Mouse (Mus musculus): ENCODE measurements around the gene Gm17606.
A peak's percentile ranks its signal among the peaks of the same experiment; 100 is the strongest.

Gm17606 gene

DNA sequence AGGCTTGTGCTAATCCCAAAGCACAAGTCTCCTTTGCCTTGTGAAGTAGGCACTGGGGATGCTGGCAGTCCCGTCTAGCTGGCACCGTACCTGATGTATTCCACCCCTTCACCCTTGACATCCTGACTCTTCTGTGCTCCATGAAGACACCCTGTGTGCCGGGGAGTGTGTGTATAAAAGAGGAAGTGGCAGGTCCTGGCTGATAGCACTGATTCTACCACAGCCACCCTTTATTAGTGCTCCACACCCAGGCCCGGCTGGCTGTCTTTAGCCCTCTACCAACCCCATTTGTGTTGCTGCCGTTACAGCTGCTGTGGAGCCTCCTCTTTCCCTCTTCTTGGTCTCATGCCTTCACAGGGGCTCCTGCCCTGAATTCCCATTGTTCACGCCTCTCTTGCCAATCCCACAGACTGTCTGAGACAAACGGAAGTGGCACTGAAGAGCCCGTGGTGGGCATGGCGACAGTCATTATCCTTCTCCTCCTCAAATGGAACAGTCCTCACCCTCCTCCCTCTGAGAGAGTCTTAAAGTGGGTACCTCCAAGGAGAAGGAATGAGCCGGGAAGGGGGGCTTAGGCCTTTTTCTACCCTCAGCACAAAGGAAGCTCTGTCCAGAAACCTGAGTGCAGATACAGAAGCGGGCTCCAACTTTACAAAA is 10.0 kb upstream of the Gm17606 start:
- TF ChIP-seq POU5F1 (IDR thresholded peaks at IDR 0.05; ENCODE audit: borderline replicate concordance, low read length) (no peak), NANOG (IDR thresholded peaks at IDR 0.05; ENCODE audit: borderline replicate concordance, low read length) (no peak), CTCF (conservative IDR thresholded peaks at IDR 0.05; ENCODE audit: low read length) (no peak)

DNA sequence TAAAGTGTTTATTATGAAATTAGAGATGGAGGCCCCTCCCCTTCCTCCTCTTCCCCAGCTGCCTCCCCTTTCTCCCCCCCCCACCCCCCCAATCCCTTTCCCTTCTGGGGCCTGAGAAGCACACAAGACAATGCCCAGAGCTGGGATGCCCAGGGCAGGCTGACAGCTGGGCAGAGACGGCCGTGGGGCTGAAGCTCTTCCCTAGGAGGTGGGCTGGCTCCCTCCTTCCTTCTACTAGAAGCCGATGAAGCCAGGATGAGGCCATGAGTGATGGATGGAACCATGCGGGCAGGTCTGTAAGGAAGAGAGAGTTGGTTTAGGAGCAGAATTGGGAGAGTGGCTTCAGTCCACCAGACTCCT is 9.5 kb upstream of the Gm17606 start:
- Histone ChIP-seq H3K27me3 (ENCODE audit: insufficient read depth, low read length) (peaks cover 51% of the 10 kb centered on the region), H3K4me1 (replicated peaks; ENCODE audit: low read depth, low read length) (peaks cover 23% of the 10 kb centered on the region), H3K36me3 (ENCODE audit: insufficient read depth, low read length) (no peaks in the 10 kb centered on the region), H3K9me3 (ENCODE audit: low read length) (no peaks in the 10 kb centered on the region), H3K4me3 (replicated peaks; ENCODE audit: low read length) (peak overlapping the region; percentile 84; the same call in 1 of the 2 replicates)
- TF ChIP-seq CTCF (conservative IDR thresholded peaks at IDR 0.05; ENCODE audit: low read length) (no peak), POU5F1 (IDR thresholded peaks at IDR 0.05; ENCODE audit: borderline replicate concordance, low read length) (no peak), NANOG (IDR thresholded peaks at IDR 0.05; ENCODE audit: borderline replicate concordance, low read length) (no peak)

More for the DNA sequence above, 10.0 kb upstream of the Gm17606 start:
- Histone ChIP-seq H3K4me3 (replicated peaks; ENCODE audit: low read length) (no peak overlapping the region), H3K27me3 (ENCODE audit: insufficient read depth, low read length) (peaks cover 56% of the 10 kb centered on the region), H3K9me3 (ENCODE audit: low read length) (no peaks in the 10 kb centered on the region), H3K4me1 (replicated peaks; ENCODE audit: low read depth, low read length) (peaks cover 23% of the 10 kb centered on the region), H3K36me3 (ENCODE audit: insufficient read depth, low read length) (no peaks in the 10 kb centered on the region)

DNA sequence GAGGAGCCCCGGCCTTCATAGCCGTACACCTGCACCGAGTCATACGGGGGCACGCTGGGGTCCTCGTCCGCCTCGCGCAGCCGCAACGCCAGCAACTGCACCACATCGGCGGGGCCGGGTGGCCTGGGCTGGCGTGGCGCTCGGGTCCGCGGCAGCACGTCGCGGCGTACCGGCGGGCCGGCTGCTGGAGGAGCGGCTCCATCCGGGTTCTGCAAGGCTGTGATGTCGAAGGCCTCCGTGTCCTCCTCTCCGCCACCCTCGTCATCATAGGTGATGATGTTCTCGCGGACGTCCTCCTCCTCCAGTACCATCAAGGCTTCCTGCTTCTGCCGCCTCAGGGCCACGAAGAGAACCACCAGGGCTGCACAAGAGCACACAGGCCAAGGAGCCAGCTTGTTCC is 8.5 kb upstream of the Gm17606 start:
- Histone ChIP-seq H3K9me3 (ENCODE audit: low read length) (no peaks in the 10 kb centered on the region), H3K4me1 (replicated peaks; ENCODE audit: low read depth, low read length) (peaks cover 28% of the 10 kb centered on the region), H3K4me3 (replicated peaks; ENCODE audit: low read length) (peak overlapping the region; percentile 84), H3K27me3 (ENCODE audit: insufficient read depth, low read length) (peaks cover 41% of the 10 kb centered on the region), H3K36me3 (ENCODE audit: insufficient read depth, low read length) (no peaks in the 10 kb centered on the region)
- no peak for TF ChIP-seq NANOG (IDR thresholded peaks at IDR 0.05; ENCODE audit: borderline replicate concordance, low read length)
- no peak for TF ChIP-seq POU5F1 (IDR thresholded peaks at IDR 0.05; ENCODE audit: borderline replicate concordance, low read length)
- no peak for TF ChIP-seq CTCF (conservative IDR thresholded peaks at IDR 0.05; ENCODE audit: low read length)

DNA sequence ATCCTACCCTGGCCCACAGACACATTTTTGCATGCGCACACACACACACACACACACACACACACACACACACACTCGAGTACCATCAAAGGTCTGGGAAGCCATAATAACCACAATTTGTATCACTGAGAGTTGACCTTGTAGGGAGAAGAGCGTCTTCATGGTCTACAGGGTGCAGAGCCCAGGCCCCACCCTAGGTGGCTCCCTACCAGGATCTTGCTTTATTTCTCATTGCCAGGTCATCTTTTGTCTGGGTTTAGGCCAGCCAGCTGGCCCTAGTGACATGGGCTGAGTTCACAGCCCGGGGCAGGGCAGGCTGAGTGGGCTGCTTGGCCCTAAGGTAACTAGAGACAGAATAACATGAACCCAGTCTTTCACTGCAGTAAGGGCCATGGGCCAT is 6.6 kb upstream of the Gm17606 start:
- no peaks in the 10 kb centered on the region for H3K9me3 ChIP-seq (ENCODE audit: low read length)
- H3K27me3 ChIP-seq (ENCODE audit: insufficient read depth, low read length) = peaks cover 44% of the 10 kb centered on the region
- no peak overlapping the region for H3K4me3 ChIP-seq (replicated peaks; ENCODE audit: low read length)
- H3K36me3 ChIP-seq (ENCODE audit: insufficient read depth, low read length) = 0 out of 2 replicates have a peak, but pooled peaks cover 7% of the 10 kb centered on the region
- TF ChIP-seq NANOG (IDR thresholded peaks at IDR 0.05; ENCODE audit: borderline replicate concordance, low read length) = no peak
- TF ChIP-seq CTCF (conservative IDR thresholded peaks at IDR 0.05; ENCODE audit: low read length) = 0 out of 2 replicates have a peak, but pooled peaks have one; percentile 14
- no peak for TF ChIP-seq POU5F1 (IDR thresholded peaks at IDR 0.05; ENCODE audit: borderline replicate concordance, low read length)
- peaks cover 28% of the 10 kb centered on the region for H3K4me1 ChIP-seq (replicated peaks; ENCODE audit: low read depth, low read length)

DNA sequence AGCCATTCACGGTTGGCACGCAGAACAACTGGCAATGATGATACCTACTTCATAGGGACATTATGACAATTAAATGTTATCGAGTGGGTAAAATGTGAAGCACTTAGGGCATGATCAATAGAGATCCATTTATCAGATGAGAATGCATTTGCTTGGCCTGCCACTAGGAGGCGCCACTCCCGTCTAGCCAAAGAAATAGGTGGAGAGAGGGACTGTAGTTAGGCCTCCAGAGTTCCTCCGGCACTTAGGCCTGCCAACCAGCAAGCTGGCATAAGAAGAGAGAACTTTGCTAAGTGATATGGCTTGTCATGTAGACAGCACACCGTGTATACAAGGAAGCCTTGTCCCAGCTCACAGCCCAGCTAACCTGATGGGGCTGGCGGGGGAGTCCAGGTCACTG is 3.8 kb upstream of the Gm17606 start:
- Histone ChIP-seq H3K27me3 (ENCODE audit: insufficient read depth, low read length) (peaks cover 40% of the 10 kb centered on the region), H3K4me1 (replicated peaks; ENCODE audit: low read depth, low read length) (peaks cover 25% of the 10 kb centered on the region), H3K4me3 (replicated peaks; ENCODE audit: low read length) (no peak overlapping the region), H3K36me3 (ENCODE audit: insufficient read depth, low read length) (peaks cover 9% of the 10 kb centered on the region; the same call in 1 of the 2 replicates), H3K9me3 (ENCODE audit: low read length) (no peaks in the 10 kb centered on the region)
- TF ChIP-seq POU5F1 (IDR thresholded peaks at IDR 0.05; ENCODE audit: borderline replicate concordance, low read length) = no peak
- TF ChIP-seq CTCF (conservative IDR thresholded peaks at IDR 0.05; ENCODE audit: low read length) = peak; percentile 94

DNA sequence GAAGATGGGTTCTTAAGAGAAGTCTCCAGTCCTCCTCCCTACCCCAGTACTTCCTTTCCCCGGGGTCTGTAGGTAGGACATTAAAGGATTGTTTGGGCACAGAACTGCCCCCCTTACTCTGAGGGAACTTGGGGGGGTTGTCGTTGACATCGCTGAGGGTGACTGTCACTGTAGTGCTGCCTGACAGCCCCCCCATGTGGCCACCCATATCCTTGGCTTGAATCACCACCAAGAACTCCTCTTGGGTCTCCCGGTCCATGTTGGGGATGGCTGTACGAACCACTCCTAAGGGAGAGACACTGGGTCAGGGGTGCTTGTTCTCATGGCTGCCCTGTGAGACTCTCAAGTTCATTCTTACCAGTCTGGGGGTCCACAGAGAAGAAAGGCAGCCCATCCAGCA is 2.5 kb upstream of the Gm17606 start:
- Histone ChIP-seq H3K9me3 (ENCODE audit: low read length) (no peaks in the 10 kb centered on the region), H3K36me3 (ENCODE audit: insufficient read depth, low read length) (peaks cover 21% of the 10 kb centered on the region), H3K4me1 (replicated peaks; ENCODE audit: low read depth, low read length) (peaks cover 38% of the 10 kb centered on the region), H3K4me3 (replicated peaks; ENCODE audit: low read length) (no peak overlapping the region), H3K27me3 (ENCODE audit: insufficient read depth, low read length) (peaks cover 33% of the 10 kb centered on the region)
- TF ChIP-seq POU5F1 (IDR thresholded peaks at IDR 0.05; ENCODE audit: borderline replicate concordance, low read length) (no peak), NANOG (IDR thresholded peaks at IDR 0.05; ENCODE audit: borderline replicate concordance, low read length) (no peak), CTCF (conservative IDR thresholded peaks at IDR 0.05; ENCODE audit: low read length) (no peak)

DNA sequence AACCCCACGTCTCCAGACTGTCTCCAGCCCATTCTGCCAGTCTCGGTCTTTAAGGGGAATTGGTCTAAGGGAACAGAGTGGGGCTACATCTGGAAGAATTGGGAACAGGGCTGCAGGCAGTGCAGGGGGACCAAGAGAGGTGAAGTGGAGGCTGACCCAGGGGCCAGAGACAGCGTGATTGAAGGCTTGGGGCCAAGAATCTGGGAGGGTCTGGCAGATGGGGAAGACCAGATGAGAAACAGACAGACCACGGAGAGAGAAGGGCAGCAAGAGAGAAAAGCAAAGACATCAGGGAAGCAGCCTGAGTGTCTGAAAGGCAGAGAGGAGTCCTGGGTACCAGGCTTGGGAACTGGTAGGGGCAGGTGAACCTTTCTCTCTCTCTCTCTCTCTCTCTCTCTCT is 631 bp upstream of the Gm17606 start:
- Histone ChIP-seq H3K4me1 (replicated peaks; ENCODE audit: low read depth, low read length) (peaks cover 53% of the 10 kb centered on the region), H3K27me3 (ENCODE audit: insufficient read depth, low read length) (peaks cover 30% of the 10 kb centered on the region), H3K36me3 (ENCODE audit: insufficient read depth, low read length) (peaks cover 41% of the 10 kb centered on the region), H3K4me3 (replicated peaks; ENCODE audit: low read length) (no peak overlapping the region), H3K9me3 (ENCODE audit: low read length) (no peaks in the 10 kb centered on the region)
- TF ChIP-seq CTCF (conservative IDR thresholded peaks at IDR 0.05; ENCODE audit: low read length) (no peak), POU5F1 (IDR thresholded peaks at IDR 0.05; ENCODE audit: borderline replicate concordance, low read length) (no peak), NANOG (IDR thresholded peaks at IDR 0.05; ENCODE audit: borderline replicate concordance, low read length) (no peak)

DNA sequence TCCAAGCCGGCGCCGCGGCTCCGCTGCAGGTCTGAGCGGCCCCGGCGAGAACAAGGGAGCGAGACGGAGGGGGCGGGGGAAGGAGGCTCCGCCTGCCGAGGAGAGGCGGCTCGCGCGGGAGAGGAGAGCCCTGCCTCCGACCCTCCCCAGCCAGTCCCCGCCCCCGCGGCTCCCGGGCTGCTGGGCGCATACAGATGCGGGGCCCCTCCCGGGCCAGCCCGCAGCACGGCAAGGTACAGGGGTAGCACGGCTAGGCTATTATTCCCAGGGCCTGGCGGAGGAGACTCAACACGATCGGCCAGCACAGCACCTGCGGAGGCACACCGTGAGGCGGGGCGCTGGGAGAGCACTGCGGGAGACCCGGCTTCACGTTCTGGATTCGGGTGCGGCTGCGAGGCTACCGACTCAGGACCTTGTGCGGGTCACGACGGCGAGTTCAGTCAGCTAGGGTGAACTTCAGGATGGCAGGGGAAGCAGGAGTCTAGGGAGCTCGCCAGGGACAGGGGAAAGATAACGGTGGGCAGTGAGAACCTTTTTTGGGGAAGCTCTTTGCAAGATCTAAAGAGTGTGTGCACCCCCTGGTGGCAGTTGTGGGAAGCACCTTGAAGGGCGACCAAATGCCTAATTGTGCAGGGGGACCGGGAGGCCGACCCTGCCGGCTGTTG is 685 bp downstream of the Gm17606 start, which contains the start of gene Cdh24:
TSS of gene Cdh24 (minus strand) at position 60 of the 665 bp plus-strand sequence.
- Histone ChIP-seq H3K4me1 (replicated peaks; ENCODE audit: low read depth, low read length) (peaks cover 58% of the 10 kb centered on the region), H3K36me3 (ENCODE audit: insufficient read depth, low read length) (peaks cover 54% of the 10 kb centered on the region)
- TF ChIP-seq POU5F1 (IDR thresholded peaks at IDR 0.05; ENCODE audit: borderline replicate concordance, low read length) (no peak), NANOG (IDR thresholded peaks at IDR 0.05; ENCODE audit: borderline replicate concordance, low read length) (no peak), CTCF (conservative IDR thresholded peaks at IDR 0.05; ENCODE audit: low read length) (peak; percentile 80)

More for the DNA sequence above, 685 bp downstream of the Gm17606 start, which contains the start of gene Cdh24:
- peak within 1 kb of the TSS; percentile 86 for H3K4me3 ChIP-seq (replicated peaks; ENCODE audit: low read length)
- H3K27me3 ChIP-seq (ENCODE audit: insufficient read depth, low read length) = peaks cover 30% of the 10 kb centered on the region
- H3K9me3 ChIP-seq (ENCODE audit: low read length) = no peaks in the 10 kb centered on the region

All from E14TG2a.4 (cell line).